ENCODE assay signal across 8 mouse cellular contexts in genomic region chr17:56474311-56474830, GRCm38 (mm10). TPM values are rescaled to one million over a fixed set of nuclear protein-coding genes. Genes with fewer than 3 reads are reported as not detected.
DNase-seq lines count a peak whose midpoint lies in the region; ATAC-seq and TF ChIP-seq lines count a peak whose summit lies in the region.

No protein-coding gene starts in this region.

- DNase-seq in cerebellum, adult 11-12 months = peak; percentile 67
- DNase-seq in testis, postnatal 14 days (ENCODE audit: low spot score) = no peak
- DNase-seq in splenic B cell, adult 2 months (ENCODE audit: low read depth, low spot score) = peak; percentile 49
- DNase-seq in gastrocnemius, adult 18-20 months (ENCODE audit: low spot score) = no peak

- no peak for ATAC-seq in cerebellum, adult (ENCODE audit: insufficient number of reproducible peaks, low FRiP score, low TSS enrichment)
- no peak for ATAC-seq in limb, embryonic 13.5 days (ENCODE audit: low FRiP score, low read depth)
- ATAC-seq in erythroid progenitor cell, adult 5-6 weeks (replicated peaks; ENCODE audit: low FRiP score, poor library complexity, severe bottlenecking) = no peak

- TF ChIP-seq CTCF in testis, adult 2 months (IDR thresholded peaks at IDR 0.05; ENCODE audit: control insufficient read depth, insufficient read depth, insufficient replicate concordance, low read depth, low read length) = no peak

- peak overlapping the region; percentile 2; the same call in 1 of the 2 replicates for H3K4me3 ChIP-seq in testis, adult 2 months (ENCODE audit: control insufficient read depth, low read depth, low read length)
- H3K4me3 ChIP-seq in limb, embryonic 13.5 days = peak overlapping the region; percentile 83

- TF ChIP-seq POLR2A in testis, adult 2 months (IDR thresholded peaks at IDR 0.05; ENCODE audit: control insufficient read depth, low read depth, low read length) = no peak

- H3K4me2 ChIP-seq in limb, embryonic 13.5 days (replicated peaks) = peak overlapping the region; percentile 97

- H3K9me3 ChIP-seq in limb, embryonic 13.5 days = no peaks in the 10 kb centered on the region

- no peaks in the 10 kb centered on the region for H3K36me3 ChIP-seq in testis, adult 2 months (ENCODE audit: control insufficient read depth, insufficient read depth, low read length)
- no peaks in the 10 kb centered on the region for H3K36me3 ChIP-seq in limb, embryonic 13.5 days
- no peaks in the 10 kb centered on the region for H3K36me3 ChIP-seq in splenic B cell, adult 2 months (ENCODE audit: control insufficient read depth, insufficient read depth, low read length, poor library complexity, severe bottlenecking)

- 2% methylated on average over 32 of the region's 32 CpGs for WGBS in limb, embryonic 13.5 days

- H3K4me1 ChIP-seq in testis, adult 2 months (ENCODE audit: control insufficient read depth, insufficient read depth, low read length) = peaks cover 64% of the 10 kb centered on the region
- H3K4me1 ChIP-seq in limb, embryonic 13.5 days = peaks cover 67% of the 10 kb centered on the region

- peak overlapping the region; percentile 93 for H3K9ac ChIP-seq in limb, embryonic 13.5 days

- no peaks in the 10 kb centered on the region; the same call in 1 of the 2 replicates for H3K27me3 ChIP-seq in testis, adult 2 months (ENCODE audit: control insufficient read depth, insufficient read depth, low read length)
- peaks cover 61% of the 10 kb centered on the region for H3K27me3 ChIP-seq in limb, embryonic 13.5 days
- no peaks in the 10 kb centered on the region; the same call in 1 of the 2 replicates for H3K27me3 ChIP-seq in splenic B cell, adult 2 months (ENCODE audit: control insufficient read depth, insufficient read depth, low read length, poor library complexity, severe bottlenecking)

- H3K27ac ChIP-seq in testis, adult 2 months (ENCODE audit: control insufficient read depth, insufficient read depth, low read depth, low read length) = no peak overlapping the region
- H3K27ac ChIP-seq in limb, embryonic 13.5 days = no peak overlapping the region

RNA-seq across cellular contexts. Expression of gene Ptprs, which starts 1.9 kb away (rescaled TPM):
- 63.4 and 68.8 TPM in 2 replicates for polyA plus RNA-seq in testis, adult 2 months (2012; rRNA removed)
- 100 and 106 TPM in 2 replicates for polyA plus RNA-seq in limb, embryonic 13.5 days (2015; fragmentation: Nextera tagmentation; extraction: Ambion mirVana)
- 7.9 and 10.9 TPM in 2 replicates for total RNA-seq in erythroid progenitor cell, adult 5-6 weeks (2015; ENCODE audit: low replicate concordance)
- total RNA-seq in erythroid progenitor cell, adult 5-6 weeks (2017; ENCODE audit: low replicate concordance) = 2.1 and 4.7 TPM in 2 replicates
- 10 to 100 TPM; 30.8 to 38.3 TPM for total RNA-seq in gastrocnemius, adult 18-20 months (2021)

RNA-seq across cellular contexts. Expression of gene Znrf4, which starts 37.9 kb away (rescaled TPM):
- 1,198 and 1,268 TPM in 2 replicates for polyA plus RNA-seq in testis, adult 2 months (2012; rRNA removed)
- polyA plus RNA-seq in limb, embryonic 13.5 days (2015; fragmentation: Nextera tagmentation; extraction: Ambion mirVana) = not detected in 2 replicates
- not detected in 2 replicates for total RNA-seq in erythroid progenitor cell, adult 5-6 weeks (2015; ENCODE audit: low replicate concordance)
- not detected in 2 replicates for total RNA-seq in erythroid progenitor cell, adult 5-6 weeks (2017; ENCODE audit: low replicate concordance)
- not detected for total RNA-seq in gastrocnemius, adult 18-20 months (2021)

Comparison
In these comparisons a context has a peak if more than half of its experiments do, and no peak if none do; other contexts are left out.
1. DNase-seq: peak in cerebellum, adult 11-12 months (single experiment) and splenic B cell, adult 2 months (single experiment); none in testis, postnatal 14 days (single experiment) and gastrocnemius, adult 18-20 months (single experiment).